Comparison of ENCODE assay signal across 17 mouse cellular contexts in genomic region chr14:24807061-24807460, GRCm38 (mm10).
A peak's percentile ranks its signal among the peaks of the same experiment; 100 is the strongest.
DNase-seq lines count a peak whose midpoint lies in the region; ATAC-seq and TF ChIP-seq lines count a peak whose summit lies in the region.
"Had no signal": no experiment of that assay in that cellular context is flagged by ENCODE, and none has a peak within 500 bp of the region (broad histone marks: within the 10 kb centered on the region; RNA-seq: fewer than 3 reads in every experiment).

No protein-coding gene starts in this region.

- peak; percentile 14 for DNase-seq in lung, postnatal 0 days (ENCODE audit: low spot score)
- DNase-seq in lung, postnatal 10 days: no peak
- DNase-seq in embryo, embryonic 11 days: peak; percentile 65
- peak; percentile 66 for DNase-seq in neural tube, embryonic 11.5 days (ENCODE audit: low spot score)
- no peak for DNase-seq in layer of hippocampus, adult 2 months (ENCODE audit: low spot score in 2 of 2)
- DNase-seq: cerebellum, adult 9-10 months; gastrocnemius, postnatal 25 days; layer of hippocampus, adult 9-11 months; left cerebral cortex, postnatal 4 days; liver, postnatal 0 days; thymus, adult 2 months had no signal

- no peak overlapping the region for H3K4me2 ChIP-seq in heart, embryonic 14.5 days (ENCODE audit: low read length)
- H3K4me2 ChIP-seq in heart, embryonic 11.5 days: no peak overlapping the region
- H3K4me2 ChIP-seq in lung, postnatal 0 days (replicated peaks; ENCODE audit: low read depth, low read length): no peak overlapping the region
- no peak overlapping the region for H3K4me2 ChIP-seq in neural tube, embryonic 11.5 days (ENCODE audit: low read depth)
- H3K4me2 ChIP-seq: embryonic facial prominence, embryonic 13.5 days had no signal

- no peaks in the 10 kb centered on the region for H3K27me3 ChIP-seq in heart, embryonic 14.5 days (ENCODE audit: control insufficient read depth, insufficient read depth, low read length)
- no peaks in the 10 kb centered on the region for H3K27me3 ChIP-seq in heart, embryonic 11.5 days (ENCODE audit: control insufficient read depth, insufficient read depth, low read length)
- H3K27me3 ChIP-seq in lung, postnatal 0 days (replicated peaks; ENCODE audit: insufficient read depth, low read length): no peaks in the 10 kb centered on the region
- no peaks in the 10 kb centered on the region for H3K27me3 ChIP-seq in neural tube, embryonic 11.5 days (ENCODE audit: control insufficient read depth, insufficient read depth, low read length)
- H3K27me3 ChIP-seq: embryonic facial prominence, embryonic 13.5 days had no signal

- H3K9me3 ChIP-seq in heart, embryonic 14.5 days (ENCODE audit: control insufficient read depth, low read length): no peaks in the 10 kb centered on the region
- H3K9me3 ChIP-seq in heart, embryonic 11.5 days (replicated peaks; ENCODE audit: control insufficient read depth, low read length): no peaks in the 10 kb centered on the region
- H3K9me3 ChIP-seq in lung, postnatal 0 days (ENCODE audit: low read length): no peaks in the 10 kb centered on the region
- no peaks in the 10 kb centered on the region for H3K9me3 ChIP-seq in neural tube, embryonic 11.5 days (ENCODE audit: control insufficient read depth, low read length)
- H3K9me3 ChIP-seq: embryonic facial prominence, embryonic 13.5 days had no signal

- no peak for TF ChIP-seq CTCF in lung, postnatal 0 days (IDR thresholded peaks at IDR 0.05)
- no peak for TF ChIP-seq CTCF in layer of hippocampus, adult 2 months (conservative IDR thresholded peaks at IDR 0.05)

- peaks cover 3 to 4% of the 10 kb centered on the region in 2 experiments; a peak in 2 of 4 replicates for H3K4me1 ChIP-seq in heart, embryonic 14.5 days (ENCODE audit: control insufficient read depth in 2 of 2, insufficient read depth in 2 of 2, low read length in 2 of 2)
- H3K4me1 ChIP-seq in heart, embryonic 11.5 days (ENCODE audit: control insufficient read depth, insufficient read depth, low read length): peaks cover 8% of the 10 kb centered on the region; the same call in 1 of the 2 replicates
- no peaks in the 10 kb centered on the region for H3K4me1 ChIP-seq in lung, postnatal 0 days (ENCODE audit: insufficient read depth, low read depth, low read length)
- H3K4me1 ChIP-seq in neural tube, embryonic 11.5 days (ENCODE audit: control insufficient read depth, insufficient read depth, low read length): peaks cover 7% of the 10 kb centered on the region; the same call in 1 of the 2 replicates
- H3K4me1 ChIP-seq: embryonic facial prominence, embryonic 13.5 days had no signal

- H3K4me3 ChIP-seq in heart, embryonic 14.5 days (ENCODE audit: control insufficient read depth in 1 of 2, insufficient read depth in 1 of 2, low read depth in 1 of 2, low read length in 2 of 2): no peak overlapping the region
- H3K4me3 ChIP-seq in heart, embryonic 11.5 days (ENCODE audit: low read depth, low read length): no peak overlapping the region
- no peak overlapping the region for H3K4me3 ChIP-seq in lung, postnatal 0 days (ENCODE audit: low read depth, low read length)
- no peak overlapping the region for H3K4me3 ChIP-seq in neural tube, embryonic 11.5 days (ENCODE audit: low read depth, low read length)
- H3K4me3 ChIP-seq in layer of hippocampus, adult 2 months: no peak overlapping the region
- H3K4me3 ChIP-seq: embryonic facial prominence, embryonic 13.5 days had no signal

- H3K36me3 ChIP-seq in heart, embryonic 14.5 days (ENCODE audit: control insufficient read depth, insufficient read depth, low read length): no peaks in the 10 kb centered on the region
- H3K36me3 ChIP-seq in heart, embryonic 11.5 days (ENCODE audit: control insufficient read depth, insufficient read depth, low read length): no peaks in the 10 kb centered on the region
- no peaks in the 10 kb centered on the region for H3K36me3 ChIP-seq in lung, postnatal 0 days (ENCODE audit: insufficient read depth, low read length)
- no peaks in the 10 kb centered on the region for H3K36me3 ChIP-seq in neural tube, embryonic 11.5 days (ENCODE audit: control insufficient read depth, insufficient read depth, low read length)
- H3K36me3 ChIP-seq: embryonic facial prominence, embryonic 13.5 days had no signal

- WGBS in heart, embryonic 14.5 days: 25% methylated on average over 7 of the region's 7 CpGs
- WGBS in heart, embryonic 11.5 days (ENCODE audit: insufficient replicate concordance): 19% methylated on average over 7 of the region's 7 CpGs
- WGBS in lung, postnatal 0 days: 11% methylated on average over 7 of the region's 7 CpGs
- WGBS in neural tube, embryonic 11.5 days: 4% methylated on average over 7 of the region's 7 CpGs

- H3K9ac ChIP-seq in heart, embryonic 14.5 days (ENCODE audit: low read length): 0 out of 2 replicates have a peak overlapping the region, but pooled peaks have one; percentile 8
- H3K9ac ChIP-seq in heart, embryonic 11.5 days (ENCODE audit: low read depth, low read length): no peak overlapping the region
- H3K9ac ChIP-seq in lung, postnatal 0 days (replicated peaks; ENCODE audit: low read depth): no peak overlapping the region
- H3K9ac ChIP-seq in neural tube, embryonic 11.5 days (ENCODE audit: low read length): peak overlapping the region; percentile 26; the same call in 1 of the 2 replicates
- H3K9ac ChIP-seq: embryonic facial prominence, embryonic 13.5 days; liver, postnatal 0 days had no signal

- no peak for ATAC-seq in heart, embryonic 14.5 days (ENCODE audit: insufficient number of reproducible peaks, insufficient read depth, low FRiP score, low read depth)
- no peak for ATAC-seq in heart, embryonic 11.5 days (replicated peaks; ENCODE audit: insufficient number of reproducible peaks, low FRiP score, low TSS enrichment)
- peak; percentile 44; the same call in 1 of the 2 replicates for ATAC-seq in lung, postnatal 0 days
- no peak for ATAC-seq in neural tube, embryonic 11.5 days (ENCODE audit: insufficient read depth, low FRiP score, low TSS enrichment)
- ATAC-seq in granulocyte monocyte progenitor cell, adult 5-6 weeks (replicated peaks; ENCODE audit: poor library complexity, severe bottlenecking): no peak
- ATAC-seq: forebrain, embryonic 16.5 days; intestine, embryonic 16.5 days; liver, postnatal 0 days had no signal

- no peak overlapping the region for H3K27ac ChIP-seq in heart, embryonic 14.5 days (replicated peaks in 1 of 2; ENCODE audit: control insufficient read depth in 1 of 2, insufficient read depth in 1 of 2, low read depth in 2 of 2, low read length in 2 of 2)
- H3K27ac ChIP-seq in heart, embryonic 11.5 days (ENCODE audit: low read depth, low read length): no peak overlapping the region
- H3K27ac ChIP-seq in lung, postnatal 0 days (ENCODE audit: low read length): no peak overlapping the region
- H3K27ac ChIP-seq in neural tube, embryonic 11.5 days (ENCODE audit: low read depth, low read length): no peak overlapping the region
- no peak overlapping the region for H3K27ac ChIP-seq in layer of hippocampus, adult 2 months
- H3K27ac ChIP-seq: embryonic facial prominence, embryonic 13.5 days had no signal

- TF ChIP-seq EP300 in lung, postnatal 0 days (IDR thresholded peaks at IDR 0.05): peak; percentile 44; the same call in 1 of the 2 replicates

Comparison
In these comparisons a context has a peak if more than half of its experiments do, and no peak if none do; other contexts are left out.
1. H3K9ac ChIP-seq: peak in heart, embryonic 14.5 days (single experiment) and neural tube, embryonic 11.5 days (single experiment); none in heart, embryonic 11.5 days (single experiment) and lung, postnatal 0 days (single experiment).
2. DNase-seq: peak in lung, postnatal 0 days (single experiment), embryo, embryonic 11 days (single experiment) and neural tube, embryonic 11.5 days (single experiment); none in lung, postnatal 10 days (single experiment) and layer of hippocampus, adult 2 months (0 of 2).